Mouse (Mus musculus): ENCODE measurements around the gene Zg16.

The Zg16 gene

DNA sequence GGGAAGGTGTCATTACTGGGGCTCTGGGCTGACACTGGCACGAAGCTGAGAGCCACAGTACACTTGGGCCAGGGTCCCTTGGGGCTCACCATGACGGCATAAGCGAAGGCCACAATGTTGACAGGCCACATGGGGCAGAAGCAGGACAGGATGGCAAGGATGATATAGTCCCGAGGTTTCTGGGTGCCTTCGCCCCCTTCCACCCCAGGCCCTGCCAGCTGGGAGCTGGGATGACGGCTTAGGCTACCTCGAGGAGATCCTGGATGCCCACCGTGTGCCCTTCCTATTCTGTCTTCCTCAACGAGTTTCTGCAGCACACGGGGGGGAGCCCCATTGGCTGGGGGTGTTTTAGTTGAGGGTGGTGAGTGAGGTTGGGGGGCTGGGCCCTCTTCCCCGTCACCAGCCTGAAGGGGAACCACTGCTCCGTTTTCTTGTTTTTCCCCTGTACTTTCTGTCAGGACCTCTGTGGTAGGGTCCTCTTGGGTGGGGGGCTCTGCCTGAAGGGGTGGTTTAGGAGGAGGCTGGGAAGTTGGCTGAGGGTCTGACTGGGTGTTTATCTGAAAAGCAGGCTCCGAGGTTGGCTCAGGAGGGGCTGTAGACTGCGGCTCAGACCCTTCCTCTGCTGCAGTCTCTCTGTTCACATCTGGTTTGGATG, 67.7 kb downstream of the Zg16 start:
- DNase-seq, result no peak

DNA sequence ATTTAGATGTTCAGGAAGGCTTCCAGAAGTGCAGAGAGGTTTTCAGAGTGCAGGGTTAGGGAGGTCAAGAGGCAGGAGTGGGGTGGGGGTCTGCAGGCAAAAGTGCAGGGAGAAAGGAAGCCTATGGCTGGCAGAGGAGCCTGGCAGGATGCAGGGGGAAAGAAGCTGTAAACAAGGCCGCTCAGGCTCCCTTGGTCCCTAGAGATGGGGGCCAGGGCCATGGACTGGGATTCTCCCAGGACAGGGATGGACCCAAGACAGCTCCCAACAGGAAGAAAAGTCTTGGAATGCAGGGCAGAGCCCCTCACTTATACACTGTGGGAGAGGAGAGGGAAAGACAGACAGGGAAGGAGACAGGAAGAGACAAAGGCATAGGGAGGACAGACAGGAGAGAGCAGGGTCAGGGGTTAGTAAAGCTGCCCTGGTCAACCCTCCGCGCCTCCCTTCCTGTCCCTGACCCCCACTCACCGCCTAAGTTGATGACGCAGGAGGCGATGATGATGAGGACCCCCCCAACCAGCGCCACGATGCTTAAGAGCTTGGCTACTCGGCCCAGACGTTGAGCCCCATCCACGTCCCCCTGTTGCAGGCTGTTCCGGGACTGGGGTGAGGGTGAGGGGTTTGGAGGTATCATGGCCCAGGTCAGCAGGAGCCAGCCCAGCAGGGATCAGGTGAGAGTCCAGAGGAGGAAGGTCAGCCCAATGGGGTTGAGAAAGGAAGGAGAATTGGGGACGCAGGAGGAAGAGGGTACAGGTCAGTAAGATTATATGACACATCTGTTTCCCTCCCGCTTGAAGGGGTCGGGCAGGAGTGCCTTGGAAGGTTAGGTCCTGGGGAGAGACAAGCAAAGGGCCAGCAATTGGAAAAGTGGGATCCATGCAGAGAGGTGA, 68.5 kb downstream of the Zg16 start:
- DNase-seq, result no peak

DNA sequence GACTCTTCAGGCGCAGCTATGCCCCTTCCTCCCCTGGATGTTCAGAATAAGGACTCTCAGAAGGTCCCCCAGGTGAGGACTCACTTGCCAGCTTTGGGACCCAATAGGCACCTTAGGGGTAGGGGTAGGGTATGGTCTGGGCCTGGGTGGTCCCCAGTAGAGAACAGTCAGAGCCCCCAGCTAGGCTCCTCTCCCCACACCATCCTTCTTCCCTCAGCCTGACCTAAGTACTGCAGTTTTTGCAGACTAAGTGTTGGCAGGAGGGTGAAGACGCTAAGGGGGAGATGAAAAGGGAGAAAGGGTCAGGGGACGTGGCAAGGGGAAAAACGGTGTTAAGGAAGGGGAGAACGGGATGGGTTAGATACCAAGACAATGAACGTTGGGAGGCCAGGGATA, 69.2 kb downstream of the Zg16 start:
- DNase-seq, result no peak

GRCm38 (mm10) chr7:127016971-127017949, 69.9 kb downstream of the Zg16 start, which contains the start of gene Pagr1a:
Gene Pagr1a, minus strand, starts transcription at chr7:127017352.
- DNase-seq, result peak; percentile 98

DNA sequence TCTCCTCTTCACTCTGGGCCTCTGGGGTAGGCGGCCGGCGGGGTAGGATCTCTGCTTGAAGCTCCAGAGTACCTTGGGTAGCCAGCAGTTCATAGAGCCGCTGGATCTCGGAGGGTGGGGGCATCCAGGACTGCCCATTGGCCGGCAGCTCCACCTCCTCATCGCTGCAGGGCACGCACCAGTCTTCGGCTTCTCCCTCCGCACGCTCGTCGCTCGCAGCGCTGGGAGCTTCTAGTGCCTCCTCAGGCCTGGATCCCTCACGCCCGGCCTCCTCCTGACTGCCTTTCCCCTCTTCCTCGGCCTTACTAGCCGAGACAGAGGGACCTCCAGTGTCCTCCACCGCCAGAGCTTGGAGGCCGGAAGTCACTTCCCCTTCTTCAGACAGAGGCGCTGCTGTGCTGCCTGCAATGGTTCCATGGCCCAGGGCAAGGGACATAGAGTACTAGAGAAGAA, 70.6 kb downstream of the Zg16 start:
- peak; percentile 54 for DNase-seq

DNA sequence TGATC, 70.8 kb downstream of the Zg16 start, which contains the start of gene Pagr1b:
Gene Pagr1b, minus strand, starts transcription at position 4 of the 5 bp plus-strand sequence.
- DNase-seq, result no peak

- DNase-seq, result no peak
Observed at GRCm38 (mm10) chr7:127016081-127016480, 71.0 kb downstream of the Zg16 start.

DNA sequence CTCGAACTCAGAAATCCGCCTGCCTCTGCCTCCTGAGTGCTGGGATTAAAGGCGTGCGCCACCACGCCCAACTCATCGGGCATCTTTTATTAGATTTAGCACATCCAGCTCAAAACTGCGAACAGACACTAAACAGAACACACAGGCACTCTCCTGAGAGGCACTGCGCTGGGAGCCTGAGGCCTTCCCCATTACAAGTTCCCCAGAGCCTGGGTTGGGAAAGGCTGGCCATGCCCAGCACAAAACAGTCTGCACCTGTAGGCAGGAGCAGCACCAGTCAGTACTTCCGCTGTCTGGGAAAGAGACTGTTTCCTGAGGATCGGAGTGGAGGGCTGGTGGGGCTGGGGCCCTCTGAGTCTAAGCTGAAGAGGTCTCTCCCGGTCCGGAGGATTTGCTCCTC, 72.1 kb downstream of the Zg16 start:
- DNase-seq, result no peak

GRCm38 (mm10) chr7:127014320-127014719, 72.8 kb downstream of the Zg16 start, which contains the start of gene Mvp:
Gene Mvp, minus strand, starts transcription at chr7:127014621.
- DNase-seq, result no peak

DNA sequence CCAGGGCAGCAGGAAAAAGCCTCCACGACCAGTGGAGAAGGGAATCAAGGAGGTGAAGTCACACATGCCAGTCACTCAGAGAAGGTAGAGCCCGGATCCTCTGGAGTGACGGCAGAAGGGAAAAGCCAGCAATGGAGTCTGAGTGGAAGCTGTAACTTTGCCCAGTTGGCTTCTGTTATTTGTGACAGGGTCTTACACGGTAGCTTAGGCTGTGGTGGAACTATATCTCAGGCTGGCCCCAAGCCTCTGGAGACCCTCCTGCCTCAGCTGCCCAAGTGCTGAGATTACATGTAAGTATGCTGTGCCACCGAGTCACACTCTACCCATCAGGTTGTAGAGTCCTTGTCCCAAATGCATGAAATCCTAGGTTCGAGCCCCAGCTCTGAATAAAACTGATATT, 73.7 kb downstream of the Zg16 start:
- DNase-seq, result no peak

DNA sequence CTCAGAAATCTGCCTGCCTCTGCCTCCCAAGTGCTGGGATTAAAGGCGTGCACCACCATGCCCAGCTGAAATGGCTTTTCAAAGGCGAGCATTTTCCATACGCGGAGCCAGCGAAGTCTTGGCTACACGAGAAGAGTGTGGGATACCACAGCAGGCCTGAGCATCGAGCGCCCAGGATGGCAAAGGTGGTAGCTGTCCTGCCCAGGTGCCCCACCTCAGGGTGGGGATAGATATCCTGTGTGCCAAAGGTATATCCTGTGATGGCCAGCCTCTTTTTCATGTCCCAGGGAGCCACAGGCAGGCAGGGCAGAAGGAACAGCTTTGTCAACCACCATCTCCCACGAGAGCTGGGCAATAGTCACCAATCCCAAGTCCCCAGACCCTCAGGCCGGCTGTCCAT, 74.3 kb downstream of the Zg16 start:
- no peak for DNase-seq

DNA sequence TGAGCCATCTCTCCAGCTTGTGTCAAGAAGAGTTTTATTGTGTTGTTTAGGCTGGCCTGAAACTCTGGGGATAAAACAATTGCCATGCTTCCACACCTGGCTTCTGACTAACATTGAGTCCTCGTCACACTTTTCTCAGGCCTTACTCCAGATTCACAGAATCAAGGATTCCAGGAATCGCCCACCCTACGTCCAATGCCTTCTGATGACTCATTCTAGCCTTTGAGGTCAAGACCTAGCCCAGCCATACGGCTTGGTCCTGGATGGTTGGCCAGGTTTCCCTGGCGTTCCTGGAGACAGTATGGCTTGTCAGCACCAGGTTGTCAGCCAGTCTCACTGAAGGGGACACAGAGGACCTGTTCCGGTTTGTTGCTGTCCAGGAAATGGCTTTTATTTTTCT, 74.8 kb downstream of the Zg16 start:
- no peak for DNase-seq

- no peak for DNase-seq
Observed at GRCm38 (mm10) chr7:127011717-127012116, 75.4 kb downstream of the Zg16 start.

DNA sequence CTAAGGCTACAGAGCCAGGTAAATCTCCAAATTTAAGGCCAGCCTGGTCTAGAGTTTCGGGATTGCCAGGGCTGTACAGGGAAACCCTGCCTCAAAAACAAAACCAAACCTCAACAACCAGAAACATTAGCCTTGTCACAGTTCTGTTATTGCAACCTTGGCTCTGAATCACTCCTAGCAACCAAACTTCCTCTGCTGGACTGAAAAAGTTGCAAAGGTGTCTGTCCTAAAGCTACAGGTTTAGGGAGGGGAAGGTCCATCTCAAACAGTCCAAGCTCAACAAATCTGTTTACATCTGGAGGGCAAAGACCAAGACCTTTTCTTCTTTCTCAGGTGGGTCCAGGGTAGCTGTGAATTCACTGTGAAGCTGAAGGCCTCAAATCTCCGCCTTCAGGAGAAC, 76.1 kb downstream of the Zg16 start:
- no peak for DNase-seq

GRCm38 (mm10) chr7:127009307-127010085, 77.6 kb downstream of the Zg16 start:
- DNase-seq, result no peak

DNA sequence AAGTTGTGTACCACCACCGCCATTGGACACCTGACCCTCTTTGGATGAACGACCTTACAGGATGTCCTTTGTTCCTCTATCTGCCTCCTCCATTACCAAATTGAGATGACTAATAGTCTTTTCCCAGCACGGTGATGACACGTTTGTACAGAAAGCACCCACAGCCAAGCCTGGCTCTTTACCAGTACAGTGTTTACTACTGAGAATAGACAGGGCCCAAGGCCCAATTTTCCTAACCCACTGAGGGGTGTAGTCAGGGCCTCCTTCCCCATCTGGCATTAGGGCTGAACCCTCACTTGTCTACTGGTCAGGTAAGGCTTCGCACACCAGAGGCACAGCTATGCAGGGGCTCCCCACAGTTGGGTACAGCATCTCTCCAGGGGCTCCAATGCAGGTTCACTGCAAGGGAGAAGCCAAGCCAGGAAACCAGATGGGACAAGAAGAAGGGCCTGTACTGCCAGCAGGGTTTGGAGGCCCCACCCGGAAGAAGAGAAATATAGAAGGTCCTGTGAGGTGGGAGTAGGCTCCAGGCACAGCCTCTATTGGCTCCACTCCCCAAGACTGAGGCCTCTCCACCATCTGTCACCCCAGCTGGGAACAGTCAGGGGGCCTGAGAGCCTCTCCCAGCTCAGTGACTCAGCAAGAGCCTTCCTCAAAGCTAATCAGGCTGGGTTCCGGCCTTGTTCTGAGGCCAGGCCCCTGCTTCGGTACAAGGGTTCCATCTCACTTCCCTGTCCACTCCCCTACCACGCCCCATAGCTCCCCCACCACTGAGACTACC, 78.7 kb downstream of the Zg16 start:
- DNase-seq, result no peak

- no peak for DNase-seq
Observed at GRCm38 (mm10) chr7:127007313-127008024, 79.7 kb downstream of the Zg16 start.

GRCm38 (mm10) chr7:127004122-127004875, 82.8 kb downstream of the Zg16 start:
- no peak for DNase-seq

GRCm38 (mm10) chr7:127003620-127004019, 83.5 kb downstream of the Zg16 start:
- DNase-seq, result no peak

Measured in right cerebral cortex, postnatal 14 days (tissue).